Mouse (Mus musculus) CH12.LX (cell line): ENCODE measurements around the gene Ephb3.

Source experiments
- UBTF ChIP-seq: IDR thresholded peaks from 2 replicates; pipeline ENCODE4 v1.6.1; 2012; ENCODE audit warnings: low read depth, mild to moderate bottlenecking, inconsistent platforms, low read length, improper control_type of control experiment, moderate library complexity
- ZC3H11A ChIP-seq: IDR thresholded peaks from 2 replicates; pipeline ENCODE4 v1.6.1; 2012; ENCODE audit warnings: low read depth, mild to moderate bottlenecking, inconsistent platforms, low read length, improper control_type of control experiment
- ZNF384 ChIP-seq: IDR thresholded peaks from 2 replicates; pipeline ENCODE4 v1.6.1; 2012; ENCODE audit warnings: low read depth, low read length, improper control_type of control experiment, inconsistent platforms

GRCm38 (mm10) chr16:21242946-21243345 is 38.4 kb downstream of the Ephb3 start:
- TF ChIP-seq ZC3H11A (no peak), UBTF (no peak), ZNF384 (no peak)
